Mouse (Mus musculus) left cerebral cortex, postnatal 25 days (tissue): ENCODE measurements at regions not wholly inside any gene's neighbourhood (a gene's known extent, or its start where the extent isn't known, plus 50 kb on each side); places are given as distances from the start of the nearest gene placed in this dataset.
"Not testable (repeated sequence)": the region's sequence is repeated elsewhere in the genome, so short reads cannot be mapped to it uniquely, and the experiment has no call there.

ENCODE experiments used
- DNase-seq, 2 experiments: peaks; one replicate each; pipeline ENCODE4 v3.0.0; 2022; ENCODE audit warnings: low spot score in 2 of 2, mixed read lengths in 1 of 2
- intact Hi-C: fragments of 180-260 bp; cut with DNase I; formaldehyde crosslinking; loops from one replicate; pipeline ENCODE4 v1.15.1; 2025

DNA sequence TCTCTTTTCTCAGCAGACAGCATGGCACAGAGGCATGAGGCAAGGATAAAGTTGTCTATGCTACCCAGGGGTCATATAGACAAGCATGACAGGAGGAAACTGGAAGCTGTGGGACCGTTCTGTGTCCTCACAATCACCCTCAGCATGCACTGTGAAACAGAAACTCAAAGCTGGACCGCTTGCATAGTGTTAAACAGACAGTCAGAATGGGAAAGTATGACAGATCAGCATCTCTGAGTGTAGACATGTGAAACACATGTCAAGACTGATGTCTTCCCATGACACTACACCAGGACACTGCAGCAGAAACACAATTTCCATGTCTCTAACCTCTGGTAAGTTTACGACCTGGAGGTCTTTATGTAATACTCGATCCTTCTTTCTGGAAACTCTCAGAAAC lies 330.9 kb upstream of the Intu start:
- no peak for DNase-seq
- intact Hi-C loops, result no loop called here

DNA sequence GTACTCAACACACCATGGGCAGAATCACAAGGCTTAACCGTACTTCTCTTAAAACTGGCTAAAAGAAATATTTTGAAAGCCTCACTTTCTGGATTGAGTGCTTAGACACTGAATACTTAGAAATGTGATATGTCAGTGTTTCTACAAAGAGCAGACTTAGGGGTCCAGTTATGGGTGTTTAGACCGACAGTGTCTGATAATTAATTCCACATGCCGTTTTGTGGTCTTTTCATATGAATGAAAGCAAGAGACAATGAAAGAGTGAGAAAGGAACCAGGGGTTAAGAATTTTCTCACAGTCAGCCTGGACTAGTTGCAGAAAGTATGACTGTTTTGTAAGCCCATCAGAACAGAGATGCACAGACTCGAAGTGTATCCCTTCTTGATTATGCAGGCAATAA lies 324.8 kb upstream of the Intu start:
- no peak for DNase-seq
- intact Hi-C loops, result no loop called here

DNA sequence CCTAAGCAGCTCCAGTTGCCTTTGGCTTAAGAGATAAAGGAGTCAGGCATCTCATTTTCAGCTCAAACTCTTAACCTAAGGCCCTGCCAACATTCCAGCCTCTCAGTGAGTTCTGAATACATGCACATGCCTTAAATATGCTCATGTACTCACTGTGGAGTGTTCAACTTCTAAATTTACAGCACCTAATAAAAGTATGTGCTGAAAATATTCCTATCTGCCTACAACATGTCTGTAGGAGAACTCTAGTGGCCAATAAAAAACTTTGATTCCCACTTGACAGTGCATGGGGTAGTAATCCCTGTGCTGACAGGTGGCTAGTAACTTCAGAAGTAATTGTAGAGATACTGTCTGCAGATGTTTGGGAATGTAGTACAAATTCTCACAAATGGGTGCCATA lies 319.3 kb upstream of the Intu start:
- intact Hi-C loops, result no loop called here
- no peak for DNase-seq

DNA sequence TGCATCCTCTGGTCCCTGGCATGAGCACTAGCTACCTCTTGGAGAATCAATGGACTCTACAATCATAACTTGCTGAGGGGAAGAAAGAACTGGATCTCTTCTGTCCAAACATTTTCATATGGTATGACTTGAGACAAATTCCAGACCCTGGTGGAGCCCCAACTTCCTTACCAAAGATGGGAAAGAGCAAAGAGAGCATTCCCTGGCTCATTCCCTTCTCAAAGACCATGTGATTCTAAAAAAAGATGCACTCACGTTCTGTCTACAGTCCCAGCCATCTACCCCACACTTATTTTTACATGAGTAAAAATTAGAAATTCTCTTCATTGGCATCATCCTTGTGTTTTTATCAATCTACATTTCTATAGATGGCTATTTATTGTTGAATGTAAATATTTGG lies 304.3 kb upstream of the Intu start:
- intact Hi-C loops, result no loop called here

DNA sequence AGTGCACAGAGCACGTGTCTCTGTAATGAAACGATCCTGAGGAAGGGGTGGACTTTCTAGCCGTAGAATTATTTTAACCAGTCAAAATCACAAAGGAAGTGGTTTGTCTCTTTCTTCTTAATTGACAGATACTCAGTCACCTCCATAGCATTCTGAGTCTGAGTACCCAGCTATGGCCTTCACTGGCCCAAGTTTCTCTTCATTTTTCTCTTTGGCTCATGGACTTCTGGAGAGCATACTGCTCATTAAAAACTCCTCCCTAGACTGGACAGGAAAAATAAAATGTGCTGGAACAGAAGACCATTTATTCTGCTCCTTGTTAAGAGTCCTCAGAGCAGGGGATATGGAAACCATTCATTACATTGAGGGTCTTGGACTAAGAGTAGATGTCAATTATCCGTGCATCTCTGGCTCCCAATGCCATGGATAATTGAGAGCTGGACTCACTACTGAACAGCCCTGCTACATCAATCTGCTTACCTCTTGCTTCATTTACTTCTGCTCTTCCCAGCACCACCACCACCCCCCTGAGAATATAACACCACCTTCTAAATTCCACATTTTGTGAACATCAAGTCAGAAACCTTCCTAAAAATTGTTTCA lies 287.5 kb upstream of the Intu start:
- DNase-seq, result no peak
- intact Hi-C loops, result no loop called here

More for the DNA sequence above, 304.3 kb upstream of the Intu start:
- no peak for DNase-seq

DNA sequence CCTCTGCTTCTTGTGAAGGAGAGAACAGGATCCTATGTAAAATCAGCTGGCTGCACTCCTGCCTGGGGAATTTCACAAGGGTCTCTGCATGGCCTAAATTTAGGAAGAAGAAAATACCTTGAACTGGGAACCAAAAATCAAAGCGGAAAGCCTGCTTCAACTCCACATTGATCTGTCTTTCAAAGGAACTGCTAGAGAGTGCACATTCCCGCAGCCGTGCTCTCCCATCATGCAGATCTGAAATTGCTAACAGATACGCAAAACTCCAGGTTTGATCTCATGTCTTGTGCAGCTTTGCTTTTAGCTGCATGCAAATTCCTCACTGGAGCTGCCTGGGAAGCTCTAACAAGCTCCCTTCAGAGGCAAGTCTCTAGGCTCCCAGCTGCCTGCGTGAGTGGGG lies 276.7 kb upstream of the Intu start:
- intact Hi-C loops, result no loop called here
- no peak for DNase-seq

DNA sequence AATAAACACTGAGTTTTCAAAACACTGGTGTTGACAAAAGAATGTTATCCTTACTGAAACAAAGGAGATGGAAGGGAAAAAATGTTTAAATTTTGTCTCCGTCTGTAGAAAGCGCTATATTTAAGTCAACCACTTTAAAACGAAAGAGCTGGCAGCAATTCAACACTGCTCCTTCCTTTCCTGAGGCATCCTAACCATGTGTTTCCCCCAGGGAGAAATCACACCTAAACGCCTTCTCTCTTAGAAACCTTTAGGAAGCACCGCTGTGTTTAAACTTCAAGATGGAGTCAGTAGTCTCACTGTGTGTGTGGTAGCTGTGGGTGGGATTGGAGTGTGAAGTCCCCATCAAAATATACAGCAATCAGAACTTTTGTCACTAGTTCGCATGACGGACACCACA lies 268.6 kb upstream of the Intu start:
- intact Hi-C loops, result no loop called here
- peak; percentile 26 to 91 for DNase-seq

DNA sequence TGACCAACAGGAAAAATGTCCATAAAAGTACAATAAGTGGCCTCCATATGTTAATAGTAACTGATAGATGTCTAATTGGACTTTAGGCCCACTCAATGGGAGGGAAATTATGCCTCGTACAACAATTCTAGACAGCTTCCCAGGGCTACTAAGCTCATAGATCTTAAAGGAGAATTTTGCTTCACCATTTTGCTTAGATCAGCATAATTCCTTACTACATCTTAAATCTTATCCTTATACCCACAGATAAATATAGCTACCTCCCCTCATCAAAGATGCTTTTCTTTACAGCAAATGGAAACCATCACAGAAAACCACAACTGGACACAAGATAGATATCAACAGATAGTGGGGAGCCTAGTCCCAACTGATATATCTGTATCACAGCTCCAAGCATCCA lies 263.6 kb upstream of the Intu start:
- DNase-seq, result no peak
- intact Hi-C loops, result no loop called here

DNA sequence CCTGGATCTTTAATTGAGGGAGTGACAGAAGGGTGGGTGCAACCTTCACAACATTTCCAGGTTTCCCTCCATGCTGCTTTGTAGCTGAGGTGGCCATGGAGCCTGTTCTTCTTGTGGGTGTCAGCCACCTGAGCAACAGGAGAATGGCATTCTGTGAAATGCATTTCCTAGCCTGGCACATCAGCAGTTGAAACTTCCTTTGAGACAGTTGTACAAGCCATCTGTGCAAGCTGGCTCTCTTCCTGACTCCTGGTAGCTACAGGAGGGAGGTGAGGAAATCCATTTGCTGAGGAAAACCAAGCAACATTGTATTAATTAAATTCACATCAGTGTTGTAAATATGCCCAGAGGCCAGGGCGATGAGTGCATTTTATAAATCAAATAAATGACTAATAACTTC lies 248.2 kb upstream of the Intu start:
- DNase-seq, result peak; percentile 51 to 82
- intact Hi-C loops, result no loop called here

DNA sequence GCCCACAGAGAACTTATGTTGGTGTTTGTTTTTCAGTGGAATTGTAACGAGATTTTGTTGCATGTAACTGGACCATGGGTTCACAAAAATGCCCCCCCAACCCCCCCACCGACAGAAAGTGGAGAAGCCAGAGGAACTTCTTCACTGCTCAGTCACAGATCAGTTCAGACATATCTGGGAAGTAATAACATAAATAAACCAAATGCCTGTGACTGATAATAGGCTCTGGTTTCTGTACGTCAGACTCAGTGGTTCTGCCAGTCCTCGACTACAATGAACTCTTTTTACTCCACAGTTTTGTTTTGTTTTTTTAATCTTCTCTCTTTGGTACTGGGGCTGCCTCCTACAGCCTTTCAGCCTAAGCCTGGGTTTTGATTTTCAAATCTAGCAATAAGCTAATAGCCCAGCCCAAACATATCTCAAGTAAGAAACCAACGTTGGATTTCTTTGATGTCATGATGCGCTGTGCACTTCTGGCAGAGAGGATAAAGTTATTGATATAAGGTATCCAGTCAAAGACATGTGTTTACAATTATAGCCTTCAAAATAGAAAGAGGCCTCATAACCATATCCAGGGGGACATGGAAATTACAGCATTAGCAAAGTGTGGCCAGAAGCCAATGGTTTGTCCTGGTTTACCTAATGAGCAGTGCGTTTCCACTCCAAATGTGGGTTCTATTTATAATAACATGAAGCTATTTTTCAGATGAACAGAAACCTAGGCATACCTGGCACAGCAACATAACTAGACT lies 244.0 kb upstream of the Intu start:
- no peak for DNase-seq
- intact Hi-C loops, result no loop called here

DNA sequence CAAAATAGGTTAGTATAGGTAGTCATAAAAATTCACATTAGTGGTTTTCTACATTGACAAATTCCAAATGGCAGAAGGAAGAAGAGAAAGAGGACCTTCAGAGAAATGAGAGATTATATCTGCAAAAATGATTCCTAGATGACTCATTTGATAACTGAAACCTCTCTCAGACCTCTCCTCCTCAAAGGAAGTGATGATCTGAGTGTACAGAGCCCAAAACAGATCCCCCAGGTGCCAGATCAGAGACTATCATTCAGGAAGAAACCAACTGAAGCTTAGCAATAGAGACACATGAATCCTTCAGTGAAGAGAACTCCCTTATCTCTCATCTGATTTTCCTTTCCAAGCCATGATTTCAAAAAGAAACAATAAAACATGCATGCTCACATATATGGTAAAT lies 234.0 kb upstream of the Intu start:
- intact Hi-C loops, result no loop called here
- DNase-seq, result no peak

DNA sequence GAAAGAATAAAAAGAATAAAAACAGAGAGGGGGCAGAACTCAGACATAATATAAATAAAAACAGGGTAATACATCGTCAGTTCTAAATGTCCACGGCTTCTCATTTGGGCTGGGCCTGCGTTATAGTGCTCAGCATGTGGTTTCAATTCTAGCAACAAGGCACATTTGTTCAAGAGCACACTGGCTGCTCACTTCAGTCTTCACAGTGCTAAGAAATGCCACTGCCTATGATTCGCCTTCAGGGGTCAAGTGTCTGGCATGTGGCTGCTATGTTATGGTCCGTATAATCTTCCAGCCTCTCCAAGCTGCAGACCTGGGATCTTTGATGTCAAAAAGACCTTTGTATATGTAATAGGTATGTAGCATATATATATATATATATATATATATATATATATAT lies 210.8 kb upstream of the Intu start:
- intact Hi-C loops, result no loop called here
- no peak for DNase-seq

DNA sequence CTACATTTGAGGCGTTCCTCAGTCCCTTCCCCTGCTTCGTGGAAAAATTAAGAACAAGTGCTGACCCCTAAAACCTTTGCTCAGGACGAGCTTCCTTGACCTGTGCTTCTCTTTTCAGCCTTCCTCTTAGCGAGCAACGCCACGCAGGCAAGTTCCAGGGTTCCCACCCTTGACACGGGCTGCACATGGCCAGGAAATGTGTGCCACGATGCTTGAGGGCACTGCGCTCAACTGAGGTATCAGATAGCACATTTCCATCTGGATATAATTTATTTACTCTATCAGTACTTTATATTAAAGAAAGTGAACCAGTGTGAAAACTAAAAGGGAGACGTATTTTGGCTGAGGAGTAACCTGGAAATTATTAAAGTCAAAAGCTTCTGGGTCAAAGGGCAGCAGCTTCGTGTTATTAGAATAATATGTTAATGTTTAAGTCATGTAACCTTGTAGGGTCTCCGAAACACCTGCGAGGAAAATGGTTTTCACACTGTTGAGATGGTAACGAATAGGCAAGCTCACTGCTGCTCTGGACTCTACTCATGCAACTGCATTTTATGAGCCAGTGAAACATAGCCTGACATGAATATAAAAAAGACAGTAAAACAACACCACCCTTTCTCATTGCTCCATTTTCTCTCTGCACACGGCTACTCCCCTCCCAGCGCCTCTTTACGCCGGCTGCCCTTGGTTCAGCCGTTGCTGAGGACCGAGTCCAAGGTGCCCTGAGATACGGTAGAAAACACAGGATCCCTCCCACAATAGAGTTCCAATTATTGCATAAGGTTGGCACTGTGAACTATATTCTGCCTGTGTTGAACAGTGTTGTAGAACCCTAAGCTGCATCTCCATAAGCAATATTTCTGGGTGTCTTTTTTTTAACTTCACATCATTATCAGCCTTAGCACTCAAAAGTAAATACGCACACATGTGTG lies 204.9 kb upstream of the Intu start:
- intact Hi-C loops, result no loop called here
- no peak for DNase-seq

DNA sequence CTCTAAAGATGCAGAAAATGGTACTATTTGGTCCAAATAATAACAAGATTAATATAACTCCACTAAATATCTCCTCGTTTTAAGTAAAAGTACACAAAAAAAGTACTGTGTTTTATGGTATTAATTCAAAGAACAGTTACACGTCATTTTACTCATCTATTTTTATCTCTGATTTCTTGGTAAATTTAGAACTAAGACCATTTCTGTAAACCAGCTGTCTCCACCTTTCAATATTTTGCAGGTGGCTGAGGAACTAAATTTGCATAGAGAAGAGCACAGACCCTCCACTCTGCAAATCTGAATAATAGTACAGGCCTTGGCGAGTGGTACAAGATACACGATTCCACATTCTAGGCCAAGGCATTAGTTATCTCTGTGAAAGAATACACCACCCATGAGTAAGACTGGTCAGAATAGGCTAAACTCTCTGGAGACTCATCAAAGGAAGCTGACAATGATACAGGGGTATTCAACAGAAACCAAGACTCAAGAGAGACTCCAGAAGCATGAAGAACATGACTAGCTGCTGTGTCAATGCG lies 191.5 kb upstream of the Intu start:
- intact Hi-C loops, result no loop called here

DNA sequence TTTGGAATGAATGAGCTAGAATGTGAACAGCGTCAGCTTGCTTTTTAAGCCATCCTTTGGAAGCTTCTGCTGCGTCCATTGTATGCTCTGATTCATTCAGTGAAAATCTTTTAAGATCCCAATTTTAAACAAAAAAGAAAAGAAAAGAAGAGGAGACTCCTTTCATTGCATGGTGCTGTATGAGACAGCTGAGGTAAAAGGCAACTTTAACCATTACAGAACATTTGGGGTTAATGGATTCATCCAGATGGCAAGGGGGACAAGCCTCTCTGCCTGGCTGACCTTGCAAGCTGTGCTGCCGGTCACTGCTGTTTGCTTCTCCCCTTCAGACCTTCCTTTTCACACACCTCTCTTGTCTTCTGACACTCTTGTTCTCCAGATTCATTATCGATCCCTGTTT lies 176.0 kb upstream of the Intu start:
- intact Hi-C loops, result no loop called here
- DNase-seq, result no peak

More for the DNA sequence above, 191.5 kb upstream of the Intu start:
- no peak for DNase-seq

DNA sequence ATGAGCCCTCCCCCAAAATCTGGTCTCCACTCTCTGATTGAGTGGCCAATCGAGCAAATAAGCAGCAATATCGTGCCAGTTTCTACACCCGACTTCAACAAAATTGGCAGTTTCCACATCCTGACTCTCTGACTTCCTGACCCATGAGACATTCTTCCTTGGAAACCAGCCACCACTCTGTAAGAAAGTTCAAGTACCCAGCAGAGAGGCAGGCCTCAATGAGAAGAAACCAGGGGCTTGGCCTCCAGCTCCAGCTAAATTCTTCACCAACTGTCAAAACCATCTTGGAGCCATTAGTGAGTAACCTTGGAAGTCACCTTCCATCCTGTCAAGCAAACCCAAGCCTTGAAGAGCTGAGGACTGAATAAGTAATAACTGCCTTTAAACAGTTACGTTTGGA lies 162.7 kb upstream of the Intu start:
- no peak for DNase-seq
- intact Hi-C loops, result no loop called here

DNA sequence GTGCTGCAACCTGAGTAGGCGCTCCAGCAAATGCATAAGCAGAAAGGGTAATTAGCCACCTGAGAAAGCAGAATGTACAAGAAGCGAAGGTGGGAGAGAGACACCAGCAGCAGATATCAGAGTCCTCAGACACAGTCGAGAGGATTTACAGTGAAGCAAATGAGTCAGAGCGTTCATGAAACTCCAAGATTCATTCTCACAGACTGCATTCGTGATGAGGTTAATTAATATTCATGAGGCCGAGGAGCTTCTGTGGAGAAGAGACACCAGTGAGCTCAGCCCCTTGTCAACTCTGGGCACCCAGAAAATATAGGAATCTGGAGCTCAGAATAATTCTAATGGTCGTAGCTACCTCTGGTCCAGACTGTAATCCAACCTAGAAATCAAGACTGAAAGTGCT lies 159.7 kb upstream of the Intu start:
- DNase-seq, result no peak
- intact Hi-C loops, result no loop called here

DNA sequence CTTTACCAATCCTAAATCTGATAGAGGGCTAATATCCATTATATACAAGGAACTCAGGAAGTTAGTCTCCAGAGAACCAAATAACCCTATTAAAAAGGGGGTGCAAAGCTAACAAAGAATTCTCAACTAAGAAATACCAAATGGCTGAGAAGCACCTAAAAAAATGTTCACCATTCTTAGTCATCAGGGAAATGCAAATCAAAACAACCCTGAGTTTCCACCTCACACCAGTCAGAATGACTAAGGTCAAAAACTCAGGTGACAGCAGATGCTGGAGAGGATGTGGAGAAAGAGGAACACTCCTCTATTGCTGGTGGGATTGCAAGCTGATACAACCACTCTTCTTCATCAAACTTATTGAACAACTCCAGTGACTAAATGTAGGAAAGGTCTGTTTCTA lies 154.9 kb upstream of the Intu start:
- intact Hi-C loops, DNase-seq: not testable (repeated sequence)

DNA sequence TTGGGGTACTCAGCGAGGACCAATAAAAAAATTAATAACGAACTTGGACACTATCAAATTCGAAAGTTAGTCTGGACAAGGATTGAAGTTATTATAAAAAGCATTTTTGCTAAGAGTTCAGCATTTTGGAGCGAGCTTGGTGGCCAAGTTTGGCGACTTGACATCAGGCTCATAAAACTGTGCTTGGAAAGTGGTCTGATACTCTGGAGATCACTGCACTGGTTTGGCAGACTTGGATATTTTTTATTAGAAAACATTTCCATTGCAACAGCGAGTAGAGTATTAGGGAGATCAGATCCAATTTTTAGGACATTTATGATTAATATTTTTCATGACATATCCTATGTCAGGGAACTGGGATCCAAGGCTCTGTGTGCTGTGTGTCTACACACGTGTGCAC lies 153.7 kb upstream of the Intu start:
- intact Hi-C loops, result no loop called here
- no peak for DNase-seq

DNA sequence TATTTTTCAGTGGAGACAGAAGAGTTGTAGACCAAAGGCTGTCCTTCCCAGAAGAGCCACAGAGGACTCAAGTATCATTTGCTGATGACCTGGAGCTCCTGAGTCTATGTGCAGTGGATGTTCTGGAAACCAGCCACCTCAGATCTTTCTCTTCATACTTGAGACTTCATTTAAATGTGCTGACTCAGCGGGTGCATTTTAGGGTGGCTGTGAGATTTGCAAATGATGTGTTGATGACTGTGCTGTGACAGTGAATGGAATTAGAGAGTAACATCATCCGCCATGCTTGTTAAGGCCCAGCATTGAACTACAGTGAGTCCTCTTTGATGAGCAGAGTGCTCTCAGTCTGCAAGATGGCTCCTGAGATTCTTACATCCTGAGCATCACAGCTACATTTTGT lies 152.0 kb upstream of the Intu start:
- intact Hi-C loops, result no loop called here
- DNase-seq, result no peak
